Mouse (Mus musculus): ENCODE measurements around the gene Sap30l. TPM values are rescaled to one million over a fixed set of nuclear protein-coding genes. Genes with fewer than 3 reads are reported as not detected.
A peak's percentile ranks its signal among the peaks of the same experiment; 100 is the strongest.
"Not testable (repeated sequence)": the region's sequence is repeated elsewhere in the genome, so short reads cannot be mapped to it uniquely, and the experiment has no call there.

Sap30l gene
- total RNA-seq, 2 experiments from 2014 or later, result 53.9 to 55.0 TPM

DNA sequence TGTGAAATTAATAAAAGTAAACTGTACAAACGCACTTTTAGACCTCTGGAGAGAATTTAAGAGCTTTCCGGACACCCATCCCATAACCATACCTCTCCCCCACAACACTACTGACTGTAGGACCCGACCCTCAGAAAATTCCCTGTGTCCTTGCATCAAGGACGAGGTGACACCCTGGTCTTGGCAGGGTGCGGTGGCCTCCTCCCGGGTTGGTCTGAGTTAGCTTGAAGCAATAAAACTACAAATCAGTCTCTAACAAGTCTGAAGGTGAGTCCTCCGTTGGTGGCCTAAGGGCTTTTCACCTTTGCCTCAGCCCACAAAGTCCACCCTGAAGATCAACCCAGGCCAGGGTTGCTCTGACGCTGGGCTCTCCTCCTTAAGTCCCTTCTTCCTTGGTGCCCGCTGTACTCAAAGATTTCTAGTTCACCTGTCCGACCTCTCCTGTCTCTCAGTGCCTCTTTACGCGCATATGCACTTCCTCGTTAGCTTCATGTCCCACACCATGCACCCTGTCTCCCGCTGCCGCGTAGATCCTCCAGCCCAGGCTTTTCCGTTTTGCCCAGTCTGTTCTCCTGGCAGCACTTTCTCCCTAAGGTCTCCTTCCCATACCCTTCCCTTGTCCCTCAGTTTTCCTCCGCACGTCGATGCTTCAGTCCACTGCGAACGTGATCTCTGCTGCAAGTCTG, 1.0 kb upstream of the Sap30l start:
- no peak for DNase-seq

DNA sequence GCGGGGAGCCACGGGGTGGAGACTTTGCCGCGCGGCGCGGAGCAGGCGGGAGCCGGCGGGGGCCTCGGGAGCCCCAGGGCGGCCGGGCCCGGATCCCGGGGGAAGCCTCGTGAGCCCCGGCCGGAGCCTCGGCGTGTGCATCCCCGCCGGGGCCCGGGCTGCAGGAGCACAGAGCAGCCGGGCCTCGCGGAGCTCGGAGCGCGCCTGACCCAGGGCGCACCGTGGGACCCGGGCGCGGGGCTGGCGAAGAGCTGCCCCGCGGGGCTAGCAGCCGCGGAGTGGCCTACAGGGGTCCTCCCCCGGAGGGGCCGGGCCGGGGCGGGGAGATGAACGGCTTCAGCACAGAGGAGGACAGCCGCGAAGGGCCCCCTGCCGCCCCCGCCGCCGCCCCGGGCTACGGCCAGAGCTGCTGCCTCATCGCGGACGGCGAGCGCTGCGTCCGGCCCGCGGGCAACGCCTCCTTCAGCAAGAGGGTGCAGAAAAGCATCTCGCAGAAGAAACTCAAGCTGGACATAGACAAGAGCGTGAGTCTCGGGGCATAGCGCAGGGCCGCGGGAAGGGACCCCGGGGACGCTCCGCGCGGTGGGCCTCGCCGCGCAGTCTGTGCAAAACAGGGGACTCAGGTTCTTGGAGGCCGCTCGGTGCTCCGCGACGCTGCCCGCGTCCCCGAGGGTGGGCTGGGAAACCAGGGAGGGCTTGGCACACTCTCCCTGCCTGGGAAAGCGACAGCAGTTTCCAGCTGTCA, 501 bp downstream of the Sap30l start:
- DNase-seq, result peak; percentile 42 to 43

DNA sequence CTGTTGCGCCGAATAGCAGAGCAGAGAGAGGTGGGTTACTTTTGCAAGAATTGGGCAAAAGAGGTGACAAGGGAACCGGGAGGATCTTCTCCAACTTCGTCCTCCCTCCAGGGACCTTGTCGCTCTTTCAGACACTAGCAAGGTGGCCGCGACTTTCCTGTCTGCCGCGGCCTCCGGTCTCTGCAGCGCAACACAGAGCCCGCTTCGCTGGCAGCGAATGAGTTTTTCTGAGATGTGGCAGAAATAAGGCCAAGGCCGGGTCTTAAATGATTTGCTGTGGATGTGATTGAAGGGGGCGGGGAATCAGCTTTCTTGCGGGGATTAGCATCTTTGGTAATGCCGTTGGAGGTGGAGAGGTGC, 1.1 kb downstream of the Sap30l start:
- peak in 1 of 2 experiments; percentile 22 for DNase-seq

DNA sequence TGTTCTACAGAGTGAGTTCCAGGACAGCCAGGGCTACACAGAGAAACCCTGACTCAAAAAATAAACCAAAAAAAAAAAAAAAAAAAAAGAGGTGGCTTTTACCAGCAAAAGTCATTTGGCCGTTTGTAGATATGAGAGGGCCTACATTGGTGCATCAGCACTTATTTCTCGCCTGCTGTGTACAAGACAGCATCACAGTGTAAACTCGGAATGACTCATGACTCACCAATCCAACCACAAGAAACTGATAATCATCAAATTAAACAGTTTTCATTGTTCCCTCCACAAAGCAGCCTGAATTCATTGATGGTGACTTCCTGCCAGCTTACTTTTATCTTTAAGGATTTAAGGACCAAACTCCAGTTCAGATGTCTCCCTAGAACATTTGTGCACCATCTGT, 3.6 kb downstream of the Sap30l start:
- DNase-seq, result no peak

DNA sequence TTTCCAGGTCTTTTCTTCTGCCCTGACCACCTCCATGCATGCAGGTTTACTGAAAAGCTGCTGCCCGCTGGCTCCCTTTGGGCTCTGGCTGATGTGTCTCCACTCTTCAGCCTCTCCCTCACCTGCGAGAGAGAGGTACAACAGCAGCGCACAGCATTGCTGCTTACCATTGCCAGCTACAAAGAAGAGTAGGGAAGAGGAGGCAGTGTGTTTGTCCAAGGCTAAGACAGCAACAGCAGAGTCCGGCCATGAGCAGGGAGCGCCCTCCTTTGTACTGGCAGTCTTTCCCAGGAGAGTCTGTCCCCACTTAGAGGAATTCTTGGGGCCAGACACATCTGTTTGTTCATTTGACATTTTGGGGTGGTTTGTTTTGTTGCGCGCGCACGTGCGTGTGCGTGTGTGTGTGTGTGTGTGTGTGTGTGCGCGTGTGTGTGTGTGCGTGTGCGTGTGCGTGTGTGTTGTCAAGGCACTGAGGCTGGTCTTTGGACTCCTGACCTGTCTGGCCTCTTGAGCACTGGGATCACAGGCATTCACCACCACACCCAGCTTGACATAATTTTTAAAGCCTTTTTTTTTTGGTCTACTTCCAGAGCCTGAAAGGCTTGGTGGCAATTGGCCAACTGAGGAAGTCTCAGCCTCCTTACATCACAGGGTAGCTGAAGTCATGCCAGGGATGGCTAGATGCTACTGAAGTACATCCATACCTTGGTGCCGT, 7.7 kb downstream of the Sap30l start:
- no peak for DNase-seq

DNA sequence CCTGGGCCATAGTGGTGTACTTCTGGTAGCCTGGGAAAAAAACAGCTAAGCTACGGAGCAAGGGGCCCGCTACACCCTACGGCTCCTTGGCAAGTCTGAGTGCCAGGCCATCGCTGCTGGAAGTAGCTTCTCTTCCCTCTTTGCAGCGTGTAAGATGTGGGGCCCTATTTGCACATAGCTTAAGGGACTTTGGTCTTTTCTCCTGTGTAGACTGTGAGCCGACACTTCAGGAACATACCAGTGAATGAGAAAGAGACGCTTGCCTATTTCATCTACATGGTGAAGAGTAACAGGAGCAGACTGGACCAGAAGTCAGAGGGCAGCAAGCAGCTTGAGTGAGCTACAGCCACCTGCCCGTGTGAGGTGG, 8.3 kb downstream of the Sap30l start:
- DNase-seq, result no peak

DNA sequence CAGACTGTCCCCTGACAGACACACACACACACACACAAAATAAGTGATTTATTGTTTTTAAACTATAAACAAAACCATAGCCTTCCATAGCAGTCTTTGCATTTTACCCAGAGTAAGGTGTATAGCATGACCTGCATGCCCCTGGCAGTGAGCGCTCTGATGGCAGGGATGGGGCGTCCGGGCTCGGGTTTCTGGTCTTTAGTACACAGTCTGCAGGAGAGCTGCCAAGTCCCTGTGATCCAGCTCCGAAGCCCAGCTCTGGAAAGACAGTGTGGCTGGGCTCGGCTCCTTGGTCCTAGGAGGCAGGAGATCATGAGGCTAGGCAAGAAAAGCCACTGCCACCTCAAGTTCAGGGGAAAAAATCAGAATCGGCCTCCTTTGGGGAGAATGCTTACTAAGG, 9.6 kb downstream of the Sap30l start:
- no peak for DNase-seq

DNA sequence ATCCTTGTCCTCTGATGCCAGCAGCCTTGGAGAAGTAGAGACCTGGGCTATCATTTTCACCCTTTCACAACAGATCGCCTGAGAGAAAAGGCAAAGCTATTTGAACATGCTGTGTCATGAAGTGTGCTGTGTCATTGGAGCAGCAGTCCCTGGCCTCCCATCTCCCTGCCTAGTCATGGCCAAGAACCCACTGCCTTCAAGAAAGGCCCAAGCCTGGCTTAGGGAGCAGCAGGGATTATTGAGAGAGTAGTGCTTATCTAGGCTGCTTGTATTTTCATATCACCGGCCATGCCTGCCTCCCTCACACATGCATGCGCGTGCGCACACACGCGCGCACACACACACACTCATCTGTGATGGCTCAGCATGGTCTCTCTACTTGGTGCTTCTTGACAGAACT, 10.8 kb downstream of the Sap30l start:
- no peak for DNase-seq

DNA sequence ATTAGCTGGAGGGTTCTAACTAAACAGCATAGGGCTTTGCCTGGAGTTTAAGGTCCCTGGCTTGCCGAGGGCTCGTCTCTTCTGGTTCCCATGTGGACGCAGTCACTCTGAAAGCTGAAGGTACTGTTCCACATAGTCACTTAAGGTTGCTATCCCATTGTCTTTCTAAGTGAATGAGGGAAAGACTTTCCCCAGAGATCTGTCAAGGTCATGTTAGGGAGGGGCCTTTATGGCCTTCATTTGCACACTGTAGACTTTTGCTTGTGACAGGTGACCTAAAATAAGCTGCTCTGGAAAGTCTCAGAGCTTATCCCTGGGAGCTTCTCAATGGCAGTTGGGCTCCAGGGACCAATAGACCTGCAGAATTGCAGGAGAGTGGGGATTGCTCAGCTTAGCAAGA, 12.2 kb downstream of the Sap30l start:
- no peak for DNase-seq

DNA sequence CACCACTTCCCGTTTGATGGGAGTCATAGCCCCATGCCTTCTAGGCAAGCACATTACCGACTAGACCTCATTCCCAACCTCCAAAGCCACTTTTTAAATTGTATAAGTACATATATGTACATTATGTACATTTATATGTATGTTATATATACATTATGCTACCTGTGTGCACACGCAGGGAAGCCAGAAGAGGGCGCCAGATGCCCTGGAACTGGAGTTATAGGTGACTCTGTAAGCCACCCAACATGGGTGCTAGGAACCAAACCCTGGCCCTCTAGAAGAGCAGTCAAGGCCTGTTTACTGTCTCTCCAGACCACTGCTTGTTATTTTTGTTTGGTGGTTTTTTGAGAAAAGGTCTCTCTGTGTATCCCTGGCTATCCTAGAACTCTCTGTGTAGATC, 16.8 kb downstream of the Sap30l start:
- no peak for DNase-seq

DNA sequence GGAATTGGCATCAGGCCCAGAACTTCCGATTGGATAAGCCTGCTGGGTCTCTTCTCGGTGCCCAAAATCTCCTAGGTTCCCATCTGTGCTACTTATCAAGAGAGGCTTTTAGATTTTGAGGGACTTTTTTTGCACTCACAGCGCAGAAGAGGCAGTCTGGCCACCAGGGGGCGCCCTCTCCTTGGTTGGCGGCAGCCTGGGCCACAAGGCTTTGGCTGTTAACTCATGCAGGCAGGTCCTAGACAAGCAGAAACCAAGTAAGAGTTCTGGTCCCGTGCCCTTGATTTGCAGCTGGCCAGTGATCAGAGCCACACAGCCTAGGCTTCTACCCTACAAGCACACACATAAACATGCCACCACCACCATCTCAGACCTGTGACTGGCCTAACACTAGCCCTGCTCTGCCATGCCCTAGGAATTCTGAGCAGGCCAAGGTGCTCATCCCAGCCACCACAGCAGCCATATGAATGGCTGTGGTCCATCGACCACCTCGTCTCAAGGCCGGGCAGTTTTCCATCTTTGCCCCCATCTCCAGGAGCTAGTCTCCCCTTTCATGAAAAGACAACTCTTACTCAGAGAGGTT, 18.7 kb downstream of the Sap30l start:
- DNase-seq, result peak; percentile 71 to 76

DNA sequence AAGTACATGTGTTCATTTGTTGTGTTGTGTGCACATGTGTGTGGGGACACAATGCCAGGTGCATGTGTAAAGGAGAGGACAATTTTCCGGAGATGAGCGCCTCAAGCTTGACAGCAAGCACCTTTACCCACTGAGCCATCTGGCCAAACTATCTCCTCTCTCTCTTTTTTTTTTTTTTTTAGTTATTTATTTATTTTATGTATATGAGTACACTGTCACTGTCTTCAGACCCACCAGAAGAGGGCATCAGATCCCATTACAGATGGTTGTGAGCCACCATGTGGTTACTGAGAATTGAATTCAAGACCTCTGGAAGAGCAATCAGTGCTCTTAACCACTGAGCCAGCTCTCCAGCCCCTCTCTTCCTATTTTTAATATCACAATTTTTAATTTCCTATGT, 21.7 kb downstream of the Sap30l start:
- DNase-seq, result not testable (repeated sequence)

DNA sequence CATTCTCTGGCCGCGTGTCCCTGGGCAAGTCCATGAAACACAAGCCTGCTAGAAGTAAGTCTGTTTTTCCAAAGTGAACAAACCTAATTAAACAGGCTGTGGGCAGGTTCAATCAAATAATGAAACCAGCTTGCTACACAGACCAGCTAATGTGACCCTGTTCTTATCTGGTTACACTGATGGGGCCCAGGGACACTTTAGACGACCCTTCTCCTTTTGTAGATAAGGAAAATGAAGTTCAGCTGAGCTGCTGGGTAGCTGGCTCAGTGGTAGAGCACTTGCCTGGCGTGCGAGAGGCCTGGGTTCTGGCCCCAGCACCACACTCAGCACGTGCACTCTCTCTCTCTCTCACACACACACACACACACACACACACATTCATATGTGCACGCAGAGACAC, 22.3 kb downstream of the Sap30l start:
- no peak for DNase-seq

DNA sequence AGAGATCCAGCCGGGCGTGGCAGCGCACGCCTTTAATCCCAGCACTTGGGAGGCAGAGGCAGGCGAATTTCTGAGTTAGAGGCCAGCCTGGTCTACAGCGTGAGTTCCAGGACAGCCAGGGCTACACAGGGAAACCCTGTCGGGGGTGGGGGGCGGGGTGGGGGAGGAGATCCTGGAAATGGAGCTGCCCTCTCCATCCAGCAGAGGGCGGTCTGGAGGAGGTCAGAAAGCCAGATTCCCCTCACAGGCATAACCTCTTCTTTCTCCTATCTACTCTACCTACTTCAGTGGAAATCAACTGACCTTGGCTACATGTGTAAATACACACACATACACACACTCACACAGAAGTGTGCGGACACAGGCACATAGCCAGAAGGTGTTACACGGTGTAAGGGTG, 23.8 kb downstream of the Sap30l start:
- not testable (repeated sequence) for DNase-seq

DNA sequence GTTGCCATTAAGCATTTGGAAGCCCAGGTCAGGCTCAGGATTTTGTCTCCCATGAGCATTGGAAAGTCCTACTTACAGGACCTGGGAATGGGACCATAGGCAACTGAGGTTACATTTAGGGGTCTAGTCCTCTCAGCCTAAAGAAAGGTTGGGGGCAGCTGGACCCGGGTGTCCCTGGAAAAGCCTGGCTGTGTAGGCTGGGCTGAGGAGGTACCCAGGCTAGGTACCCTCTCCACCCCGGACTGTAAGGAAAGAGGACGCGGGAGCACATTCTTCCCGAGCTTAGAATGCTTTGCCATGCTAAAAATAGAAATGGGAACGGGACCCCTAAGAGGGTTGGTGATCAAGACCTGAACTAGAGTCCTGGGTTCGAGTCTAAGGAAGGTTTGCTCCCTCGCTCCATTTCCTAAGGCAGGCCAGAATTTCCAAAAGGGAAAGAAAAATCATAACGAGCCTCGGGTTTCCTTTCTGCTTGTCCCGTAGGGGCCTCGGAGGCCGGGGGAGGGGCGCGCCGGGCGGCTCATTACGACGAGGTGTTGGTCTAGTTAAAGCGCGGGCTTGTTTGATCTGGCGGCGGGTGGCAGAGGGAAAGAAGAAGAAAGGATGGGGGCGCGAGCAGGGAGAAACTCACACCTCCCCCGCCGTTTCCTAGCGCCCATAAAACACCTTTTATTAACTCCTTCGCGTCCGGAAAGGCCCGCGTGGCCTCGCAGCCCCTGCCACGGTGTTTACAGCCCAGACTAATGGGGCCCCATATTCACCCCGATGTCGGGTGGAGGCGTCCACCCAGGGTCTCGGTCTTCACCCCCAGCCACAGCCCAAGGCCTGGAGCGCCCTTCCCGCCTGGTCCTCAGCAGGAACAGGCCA, 25.8 kb downstream of the Sap30l start:
- DNase-seq, result no peak

DNA sequence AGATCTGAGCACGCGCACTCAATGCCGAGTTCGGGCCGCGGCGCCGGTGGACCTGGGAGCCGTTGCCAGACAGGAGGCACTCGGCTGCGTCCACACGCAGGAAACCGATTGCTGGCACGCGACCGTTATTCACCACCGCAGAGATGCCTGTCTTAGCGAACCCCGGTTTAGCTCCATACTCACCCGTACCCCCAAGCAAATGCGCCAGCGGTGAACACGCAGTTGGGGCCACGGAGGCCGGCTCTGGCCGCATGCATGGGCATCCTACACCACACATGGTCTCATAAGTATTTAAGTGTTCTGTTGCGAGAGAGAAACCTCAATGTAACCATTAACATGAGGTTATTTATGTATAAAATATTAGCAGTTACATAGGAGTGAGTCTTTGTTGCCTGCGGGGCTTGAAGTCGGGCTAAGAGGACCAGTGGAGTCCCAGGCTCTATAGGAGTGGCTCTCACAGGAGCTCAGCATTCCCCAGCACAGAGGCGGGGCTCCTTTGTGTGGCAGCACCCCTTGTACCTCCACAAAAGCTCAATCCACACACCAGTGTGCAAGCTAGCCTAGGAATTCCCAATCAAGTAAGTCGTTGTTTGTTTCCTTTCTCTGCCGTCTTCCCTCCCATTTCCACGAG, 26.6 kb downstream of the Sap30l start:
- no peak for DNase-seq

DNA sequence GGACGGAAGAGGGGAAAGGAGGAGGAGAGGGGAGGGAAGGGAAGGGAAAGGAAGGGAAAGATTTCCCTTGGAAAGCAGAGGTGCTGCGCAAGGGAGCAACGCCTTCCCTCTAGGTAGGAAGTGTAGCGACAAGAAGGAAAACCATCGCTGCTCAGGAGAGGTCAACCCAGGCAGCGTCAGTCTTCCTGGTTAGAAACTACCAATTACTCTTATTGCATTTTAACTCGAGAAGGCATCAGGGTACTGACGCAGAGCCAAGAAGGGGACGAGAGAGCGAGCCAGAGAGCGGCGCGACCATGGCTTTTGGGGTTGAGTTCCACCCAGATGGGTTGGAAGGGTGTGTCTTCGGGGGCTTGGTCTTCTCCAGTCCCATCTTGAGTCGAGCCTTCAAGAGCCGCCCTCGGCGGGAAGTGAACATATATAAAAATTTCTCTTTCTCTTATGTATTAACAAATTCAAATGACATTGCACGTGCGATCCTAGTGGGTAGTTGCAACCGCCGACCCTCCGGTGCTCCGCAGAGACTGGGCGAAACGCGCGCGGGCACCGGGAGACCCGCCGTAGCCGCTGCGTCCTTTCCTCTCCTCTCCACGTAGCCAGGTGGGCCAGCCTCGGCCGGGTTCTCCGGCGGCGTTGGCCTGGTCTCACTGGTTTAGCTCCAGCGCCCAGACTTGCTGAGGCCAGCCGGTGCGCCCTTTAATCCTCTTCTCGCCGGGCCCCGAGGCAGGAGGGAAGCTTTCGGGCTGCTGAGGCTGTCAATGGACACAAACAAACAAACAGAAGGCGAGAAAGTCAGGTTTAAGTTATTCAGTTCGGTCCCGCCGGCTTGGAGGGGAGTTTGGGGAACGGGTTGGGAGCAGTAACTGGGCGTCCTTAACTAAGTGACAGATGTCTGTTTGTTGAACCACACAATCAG, 27.8 kb downstream of the Sap30l start:
- no peak for DNase-seq

DNA sequence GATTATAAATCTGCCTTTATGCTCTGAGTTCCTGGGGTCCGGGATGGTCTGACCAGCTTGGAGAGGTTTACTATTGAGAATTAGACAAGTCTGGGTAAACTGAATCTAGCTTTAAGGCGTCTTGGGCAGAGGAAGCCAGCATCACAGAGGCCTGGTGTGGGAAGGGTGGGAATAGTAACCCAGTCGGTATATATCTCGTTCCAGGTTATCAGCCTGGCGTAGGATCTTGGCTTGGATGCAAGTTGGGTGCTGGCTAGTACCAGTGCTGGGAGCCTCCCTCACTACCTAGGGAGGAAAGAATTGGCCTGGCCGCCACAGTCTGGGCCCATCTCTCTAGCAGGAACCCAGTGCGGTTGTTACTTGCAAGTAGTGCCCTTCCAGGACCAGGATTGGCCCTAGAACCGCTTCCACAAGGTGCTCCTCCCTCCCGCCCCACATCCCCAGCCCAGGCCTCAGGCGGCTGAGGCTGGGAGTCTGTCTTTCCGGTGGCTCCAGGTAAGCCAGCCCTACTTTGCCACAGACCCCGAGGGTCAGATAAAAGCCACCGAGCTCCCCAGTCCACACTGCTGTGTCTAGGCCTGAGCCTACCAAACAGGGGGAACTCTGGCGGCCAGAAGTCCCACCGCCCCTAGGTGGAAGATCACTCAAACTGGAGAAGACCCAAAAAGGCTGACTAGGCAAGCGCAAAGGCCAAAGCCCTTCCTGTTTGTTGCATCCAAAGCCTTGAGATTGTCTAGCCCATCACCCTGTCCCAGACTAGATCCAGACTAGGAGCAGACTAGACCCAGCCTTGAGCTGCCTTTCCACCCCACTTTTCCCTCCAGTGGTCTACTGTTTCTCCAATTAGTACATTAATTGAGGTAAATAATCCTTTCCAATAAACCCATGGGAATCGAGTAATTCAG, 28.7 kb downstream of the Sap30l start:
- DNase-seq, result no peak

DNA sequence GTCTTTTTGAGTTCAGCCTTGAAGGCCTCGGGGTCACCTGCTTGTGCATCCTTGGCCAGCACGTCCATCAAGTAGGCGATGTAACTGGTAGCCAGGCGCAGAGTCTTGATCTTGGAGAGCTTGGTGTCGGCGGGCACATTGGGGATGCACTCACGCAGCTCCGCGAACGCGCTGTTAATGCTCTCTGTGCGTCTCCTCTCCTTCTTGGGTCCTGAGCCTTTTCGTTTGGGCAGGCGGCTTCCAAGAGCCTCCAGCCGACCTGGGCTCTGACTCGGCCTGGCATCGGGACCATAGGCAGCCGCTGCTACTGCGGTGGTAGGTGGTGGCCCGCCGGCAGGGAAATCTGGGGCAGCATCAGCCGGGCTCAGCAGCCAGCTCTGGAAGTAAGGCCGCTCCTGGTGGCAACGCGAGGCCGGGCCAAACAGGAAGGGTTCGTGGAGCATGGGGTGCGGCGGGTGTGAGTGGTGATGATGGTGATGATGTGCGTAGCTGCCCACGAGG, 29.9 kb downstream of the Sap30l start:
- no peak for DNase-seq

Data from layer of hippocampus, postnatal 36 days (tissue).